Mouse (Mus musculus) hindbrain, postnatal 0 days (tissue): ENCODE data around the gene Gdf9. TPM values are rescaled to one million over a fixed set of nuclear protein-coding genes. Genes with fewer than 3 reads are reported as not detected.

Experiments
- ATAC-seq: fragments of 200-750 bp; cut with Nextera tagmentation; 2 replicates; pipeline ENCODE4 v1.8.0; 2017; ENCODE audit warnings: mild to moderate bottlenecking, moderate TSS enrichment, moderate library complexity
- DNase-seq: peaks from one replicate; pipeline ENCODE4 v3.0.0-alpha.2; 2015; ENCODE audit warnings: low spot score
- H3K27ac ChIP-seq: fragments of 300-500 bp; sonication (generic); 2 replicates; pipeline ENCODE4 v1.5.1; 2014; ENCODE audit warnings: mild to moderate bottlenecking
- H3K27me3 ChIP-seq: fragments of 300-500 bp; sonication (generic); 2 replicates; pipeline ENCODE4 v1.6.1; 2014; ENCODE audit warnings: low read length, mixed read lengths; ENCODE audit not compliant: insufficient read depth
- H3K36me3 ChIP-seq: fragments of 300-500 bp; sonication (generic); 2 replicates; pipeline ENCODE4 v1.6.1; 2014; ENCODE audit warnings: low read length, mixed read lengths; ENCODE audit not compliant: insufficient read depth
- H3K4me1 ChIP-seq: fragments of 300-500 bp; sonication (generic); 2 replicates; pipeline ENCODE4 v1.6.1; 2014; ENCODE audit warnings: antibody characterized with exemption, low read length, mixed read lengths; ENCODE audit not compliant: insufficient read depth
- H3K4me2 ChIP-seq: fragments of 300-500 bp; sonication (generic); 2 replicates; pipeline ENCODE4 v1.6.1; 2014; ENCODE audit warnings: low read depth, mild to moderate bottlenecking, low read length, moderate library complexity, mixed read lengths
- H3K4me3 ChIP-seq: fragments of 300-500 bp; sonication (generic); 2 replicates; pipeline ENCODE4 v1.5.1; 2014; ENCODE audit warnings: low read length
- H3K9ac ChIP-seq: fragments of 300-500 bp; sonication (generic); replicated peaks from 2 replicates; pipeline ENCODE4 v1.6.1; 2014; ENCODE audit warnings: mild to moderate bottlenecking, low read length, moderate library complexity, mixed read lengths
- H3K9me3 ChIP-seq: fragments of 300-500 bp; sonication (generic); 2 replicates; pipeline ENCODE4 v1.6.1; 2016; ENCODE audit warnings: low read length, mixed read lengths
- CTCF ChIP-seq: IDR thresholded peaks from 2 replicates; pipeline ENCODE4 v1.5.1; 2016; ENCODE audit warnings: antibody characterized with exemption, control low read depth, low read depth
- WGBS: fragments of 180-500 bp; shearing (Covaris S2); extraction: QIAGEN DNeasy Blood & Tissue Kit; methylation state at CpG from one replicate; pipeline ENCODE4 v1.1.7; 2014; 5-methylcytosine and 5-hydroxymethylcytosine counted together
- polyA plus RNA-seq: library from polyadenylated mRNA; unstranded; fragments of >200 nt; fragmentation: Nextera tagmentation; extraction: Ambion mirVana; gene quantifications from 2 replicates; pipeline ENCODE4 v1.2.1, GENCODE M21; 2015
- total RNA-seq: library from RNA; depleted of rRNA; stranded (reverse); fragments of >200 nt; gene quantifications from 2 replicates; pipeline ENCODE4 v1.2.3, GENCODE M21; 2014; rRNA removed

Gdf9 gene
- total RNA-seq: 0.11 and 2.1 TPM in 2 replicates
- 1.5 and 1.6 TPM in 2 replicates for polyA plus RNA-seq

DNA sequence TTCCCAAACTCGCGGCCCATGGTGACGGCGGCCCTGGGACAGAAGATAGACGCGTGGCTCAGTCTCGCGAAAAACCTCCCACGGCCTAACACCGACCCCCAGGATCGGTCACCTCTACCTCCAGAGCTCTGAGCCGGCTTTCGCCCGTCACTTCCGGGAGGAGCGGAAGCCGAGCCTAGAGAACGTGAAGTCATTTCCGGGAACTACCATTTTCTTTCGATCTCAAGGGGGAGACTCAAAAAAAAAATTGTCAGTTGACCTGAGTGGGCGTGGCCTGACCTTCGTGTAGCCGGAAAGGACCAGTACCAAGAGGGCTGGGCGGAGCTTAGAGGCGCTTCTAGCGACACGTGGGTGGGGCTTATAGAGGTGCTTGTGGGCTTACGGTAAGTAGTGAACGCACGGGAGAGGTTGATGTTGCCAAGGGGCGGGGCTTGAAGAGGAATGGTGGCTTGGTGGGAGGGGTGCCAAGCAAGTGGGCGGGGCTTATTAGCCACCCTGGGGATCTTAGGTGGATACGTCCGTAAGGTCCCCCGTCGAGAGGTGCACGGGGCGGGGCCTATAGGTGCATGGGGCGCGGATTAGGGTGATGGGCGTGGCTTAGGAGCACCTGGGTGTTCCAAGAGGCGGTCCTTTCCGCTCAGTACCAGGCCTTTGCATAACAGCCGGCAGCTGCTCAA lies at the start of gene Gdf9, which contains the start of gene Uqcrq:
Gene Gdf9, plus strand, starts transcription at position 354 of the 677 bp plus-strand sequence.
Gene Uqcrq, minus strand, starts transcription at position 162 of the 677 bp plus-strand sequence.
- H3K36me3 ChIP-seq: peaks cover 16% of the 10 kb centered on the region; the same call in 1 of the 2 replicates
- DNase-seq: peak; percentile 100
- TF ChIP-seq CTCF: no peak; the same call in 1 of the 2 replicates
- H3K9me3 ChIP-seq: no peaks in the 10 kb centered on the region
- peak; percentile 97 for ATAC-seq
- H3K4me2 ChIP-seq: peak within 1 kb of the TSS; percentile 83
- WGBS: under 1% methylated on average over 44 of the region's 44 CpGs
- peak within 1 kb of the TSS; percentile 83 for H3K9ac ChIP-seq
- peak within 1 kb of the TSS; percentile 88 for H3K27ac ChIP-seq
- peaks cover 11% of the 10 kb centered on the region for H3K4me1 ChIP-seq
- peak within 1 kb of the TSS; percentile 94 for H3K4me3 ChIP-seq
- H3K27me3 ChIP-seq: no peaks in the 10 kb centered on the region

DNA sequence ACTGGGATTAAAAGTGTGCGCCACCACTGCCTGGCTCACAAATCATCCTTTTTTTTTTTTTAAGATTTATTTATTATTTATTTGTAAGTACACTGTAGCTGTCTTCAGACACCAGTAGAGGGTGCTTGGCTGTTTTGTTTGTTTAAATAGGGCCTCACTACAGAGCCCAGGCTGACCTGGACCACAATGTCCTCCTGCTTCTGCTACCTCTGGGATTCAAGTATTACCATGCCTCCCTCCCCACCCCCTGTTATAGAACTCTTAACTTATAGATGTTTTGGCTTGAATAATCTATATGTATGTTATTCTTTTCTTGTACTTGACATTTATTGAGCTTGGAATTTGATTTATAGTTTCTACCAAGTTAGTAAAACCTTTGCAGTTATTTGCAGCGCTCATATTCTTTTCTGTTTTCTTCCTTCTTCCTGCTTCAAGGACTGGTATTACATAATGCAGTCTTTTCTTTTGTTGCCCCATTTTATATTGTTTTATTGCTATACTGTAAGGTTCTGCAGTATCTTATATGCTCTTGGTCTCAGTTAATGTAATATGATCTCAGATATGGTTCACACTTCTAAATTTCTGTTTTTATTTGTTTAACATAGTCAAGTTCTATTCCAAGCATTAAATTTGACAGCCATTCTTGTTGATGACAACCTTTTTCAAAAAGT lies 46.9 kb upstream of the Gdf9 start:
- Histone ChIP-seq H3K4me1 (no peaks in the 10 kb centered on the region), H3K36me3 (no peaks in the 10 kb centered on the region; the same call in 1 of the 2 replicates), H3K9ac (no peak overlapping the region), H3K4me3 (no peak overlapping the region), H3K27ac (no peak overlapping the region), H3K27me3 (no peaks in the 10 kb centered on the region), H3K4me2 (no peak overlapping the region), H3K9me3 (no peaks in the 10 kb centered on the region)
- ATAC-seq: no peak
- TF ChIP-seq CTCF: no peak
- DNase-seq: no peak
- WGBS: 93% methylated on average over 2 of the region's 2 CpGs

- no peak overlapping the region for H3K27ac ChIP-seq
- no peak for TF ChIP-seq CTCF
- no peak overlapping the region for H3K4me3 ChIP-seq
- no peak for ATAC-seq
- peaks cover 14% of the 10 kb centered on the region; the same call in 1 of the 2 replicates for H3K36me3 ChIP-seq
- DNase-seq: no peak
- H3K9me3 ChIP-seq: no peaks in the 10 kb centered on the region
- no peaks in the 10 kb centered on the region for H3K4me1 ChIP-seq
- 97% methylated on average over 1 of the region's 1 CpGs for WGBS
- no peaks in the 10 kb centered on the region for H3K27me3 ChIP-seq
- no peak overlapping the region for H3K9ac ChIP-seq
- H3K4me2 ChIP-seq: no peak overlapping the region
Measured at GRCm38 (mm10) chr11:53393856-53394255, 37.0 kb upstream of the Gdf9 start.

DNA sequence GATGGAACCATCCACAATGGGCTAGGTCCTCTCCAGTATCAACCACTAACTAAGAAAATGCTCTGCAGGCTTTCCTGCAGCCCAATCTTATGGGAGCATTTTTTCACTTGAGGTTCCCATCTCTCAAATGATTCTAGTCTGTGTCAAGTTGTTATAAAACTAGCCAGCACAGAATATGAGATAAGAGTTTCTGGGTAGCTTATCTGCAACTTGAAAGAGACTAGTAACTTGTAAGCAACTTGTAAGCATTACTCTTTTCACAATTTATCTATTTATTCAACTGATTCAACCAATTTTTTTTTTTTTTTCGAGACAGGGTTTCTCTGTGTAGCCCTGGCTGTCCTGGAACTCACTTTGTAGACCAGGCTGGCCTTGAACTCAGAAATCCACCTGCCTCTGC lies 27.2 kb upstream of the Gdf9 start:
- Histone ChIP-seq H3K9ac (no peak overlapping the region), H3K27me3 (no peaks in the 10 kb centered on the region), H3K4me2 (no peak overlapping the region), H3K36me3 (peaks cover 48% of the 10 kb centered on the region), H3K27ac (no peak overlapping the region), H3K4me1 (no peaks in the 10 kb centered on the region), H3K4me3 (no peak overlapping the region), H3K9me3 (no peaks in the 10 kb centered on the region)
- ATAC-seq (no peak), DNase-seq (no peak)
- WGBS: 89% methylated on average over 1 of the region's 1 CpGs
- no peak for TF ChIP-seq CTCF

DNA sequence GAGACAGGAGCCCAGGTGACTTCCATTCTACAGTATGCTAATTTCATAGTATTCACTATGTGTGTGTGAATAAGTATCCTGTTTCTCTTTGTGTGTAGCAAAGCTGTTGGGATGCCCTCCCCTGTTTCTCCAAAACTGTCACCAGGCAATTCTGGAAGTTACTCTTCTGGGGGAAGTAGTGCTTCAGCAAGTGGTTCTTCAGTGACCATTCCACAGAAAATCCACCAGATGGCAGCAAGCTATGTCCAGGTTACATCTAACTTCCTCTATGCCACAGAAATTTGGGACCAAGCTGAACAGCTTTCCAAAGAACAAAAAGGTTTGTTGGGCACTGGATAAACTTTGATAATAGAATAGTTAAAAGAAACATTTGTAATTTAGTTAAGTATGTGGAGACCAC lies 19.1 kb upstream of the Gdf9 start:
- peak; percentile 71 for TF ChIP-seq CTCF
- Histone ChIP-seq H3K4me3 (no peak overlapping the region), H3K9ac (no peak overlapping the region), H3K4me2 (no peak overlapping the region), H3K9me3 (no peaks in the 10 kb centered on the region), H3K27me3 (no peaks in the 10 kb centered on the region), H3K4me1 (no peaks in the 10 kb centered on the region), H3K36me3 (peaks cover 66% of the 10 kb centered on the region), H3K27ac (no peak overlapping the region)
- ATAC-seq (no peak), DNase-seq (peak; percentile 63)

- Histone ChIP-seq H3K4me1 (no peaks in the 10 kb centered on the region), H3K9ac (no peak overlapping the region), H3K27ac (no peak overlapping the region), H3K27me3 (no peaks in the 10 kb centered on the region), H3K4me2 (no peak overlapping the region), H3K9me3 (no peaks in the 10 kb centered on the region), H3K4me3 (no peak overlapping the region), H3K36me3 (peaks cover 73% of the 10 kb centered on the region)
- DNase-seq (no peak), ATAC-seq (no peak)
- TF ChIP-seq CTCF: no peak
- WGBS: 94% methylated on average over 4 of the region's 4 CpGs
Measured at GRCm38 (mm10) chr11:53413871-53414270, 17.0 kb upstream of the Gdf9 start.

GRCm38 (mm10) chr11:53418048-53418447 lies 12.8 kb upstream of the Gdf9 start:
- no peaks in the 10 kb centered on the region for H3K9me3 ChIP-seq
- ATAC-seq (no peak), DNase-seq (no peak)
- no peaks in the 10 kb centered on the region for H3K27me3 ChIP-seq
- H3K4me2 ChIP-seq: no peak overlapping the region
- H3K4me3 ChIP-seq: no peak overlapping the region
- no peak overlapping the region for H3K9ac ChIP-seq
- H3K36me3 ChIP-seq: peaks cover 55% of the 10 kb centered on the region
- no peak overlapping the region for H3K27ac ChIP-seq
- no peaks in the 10 kb centered on the region for H3K4me1 ChIP-seq
- TF ChIP-seq CTCF: no peak
